Mouse (Mus musculus): ENCODE results near the gene Trim69.

The Trim69 gene

GRCm38 (mm10) chr2:122153681-122154365, 6.7 kb upstream of the Trim69 start:
- no peak for DNase-seq

DNA sequence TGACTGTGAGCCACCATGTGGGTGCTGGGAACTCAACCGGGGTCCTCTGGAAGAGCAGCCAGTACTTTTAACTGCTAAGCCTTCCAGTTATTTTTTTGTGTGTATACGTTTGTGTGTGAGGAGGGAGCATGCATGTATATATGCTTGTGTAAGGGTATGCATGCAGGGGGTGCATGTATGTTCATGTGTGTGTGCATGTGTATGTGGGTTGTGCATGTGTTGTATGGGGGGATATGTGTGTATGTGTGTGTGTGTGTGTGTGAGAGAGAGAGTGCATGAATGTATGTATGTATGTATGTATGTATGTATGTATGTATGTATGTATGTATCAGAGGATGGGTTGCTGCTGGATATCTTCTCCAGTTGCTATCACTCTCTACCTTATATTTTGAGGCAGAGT, 6.0 kb upstream of the Trim69 start:
- DNase-seq, result no peak

DNA sequence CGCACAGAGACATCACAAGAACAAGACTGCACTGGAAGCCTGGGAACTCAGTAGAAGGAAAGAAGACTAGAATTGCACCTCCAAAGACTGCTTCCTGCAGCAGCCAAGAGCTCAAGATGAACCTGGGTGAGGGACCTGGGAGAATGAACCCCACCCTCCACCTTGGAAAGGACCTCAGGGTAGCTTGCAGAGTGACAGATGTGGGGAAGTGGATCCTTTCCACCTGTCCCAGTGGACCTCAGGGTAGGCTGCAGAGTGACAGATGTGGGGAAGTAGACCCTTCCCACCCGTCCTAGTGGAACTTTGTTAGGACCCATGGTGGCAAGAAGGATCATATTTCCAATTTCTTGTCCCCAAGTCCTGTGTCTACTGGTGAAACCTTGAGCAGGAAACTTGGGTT, 5.2 kb upstream of the Trim69 start:
- no peak for DNase-seq

- no peak for DNase-seq
Observed at GRCm38 (mm10) chr2:122156051-122156700, 4.3 kb upstream of the Trim69 start.

- no peak for DNase-seq
Observed at GRCm38 (mm10) chr2:122157561-122157960, 2.9 kb upstream of the Trim69 start.

GRCm38 (mm10) chr2:122158362-122158802, 2.1 kb upstream of the Trim69 start:
- no peak for DNase-seq

- DNase-seq, result no peak
Observed at GRCm38 (mm10) chr2:122159667-122160066, 833 bp upstream of the Trim69 start.

DNA sequence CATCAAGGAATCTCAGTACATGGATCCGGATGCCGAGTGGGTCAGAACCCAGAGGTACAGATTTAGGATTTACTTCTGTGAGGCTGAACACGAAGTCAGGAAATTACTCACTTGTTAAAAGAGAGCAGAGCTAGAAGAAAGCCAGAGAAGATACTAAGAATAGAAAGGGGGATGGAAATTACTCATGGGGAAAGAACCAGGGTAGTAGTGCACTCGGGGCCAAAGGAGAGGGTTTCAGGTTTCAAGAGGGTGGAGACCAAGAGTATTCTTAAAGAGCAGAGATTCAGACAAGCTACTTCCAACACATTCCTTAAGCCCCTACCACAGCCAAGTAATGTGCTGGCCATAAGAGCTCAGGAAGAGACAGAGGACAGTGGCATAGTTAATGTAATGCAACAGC, 1.0 kb downstream of the Trim69 start:
- DNase-seq, result no peak

DNA sequence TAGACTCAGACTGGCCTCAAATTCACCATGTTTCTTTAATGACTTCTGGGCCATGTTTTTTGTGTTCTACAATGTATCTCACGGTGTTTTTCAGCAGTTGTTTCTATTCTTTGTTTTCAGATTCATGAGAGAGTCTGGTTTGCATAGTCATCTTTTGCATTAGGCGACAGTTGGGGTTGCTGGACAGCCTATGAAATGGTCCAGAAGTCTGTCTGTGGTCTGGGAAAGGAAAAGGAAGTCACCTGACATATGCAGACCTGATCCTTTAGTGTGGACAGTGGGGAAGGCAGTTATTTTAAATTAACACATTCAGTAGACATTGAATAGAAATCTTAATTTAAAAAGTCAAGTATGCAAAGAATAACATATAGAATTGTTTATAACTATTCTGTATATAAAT, 2.0 kb downstream of the Trim69 start:
- no peak for DNase-seq

GRCm38 (mm10) chr2:122163430-122164195, 3.1 kb downstream of the Trim69 start:
- DNase-seq, result no peak

GRCm38 (mm10) chr2:122164293-122164692, 3.8 kb downstream of the Trim69 start:
- DNase-seq, result no peak

GRCm38 (mm10) chr2:122171292-122171691, 10.8 kb downstream of the Trim69 start:
- no peak for DNase-seq

DNA sequence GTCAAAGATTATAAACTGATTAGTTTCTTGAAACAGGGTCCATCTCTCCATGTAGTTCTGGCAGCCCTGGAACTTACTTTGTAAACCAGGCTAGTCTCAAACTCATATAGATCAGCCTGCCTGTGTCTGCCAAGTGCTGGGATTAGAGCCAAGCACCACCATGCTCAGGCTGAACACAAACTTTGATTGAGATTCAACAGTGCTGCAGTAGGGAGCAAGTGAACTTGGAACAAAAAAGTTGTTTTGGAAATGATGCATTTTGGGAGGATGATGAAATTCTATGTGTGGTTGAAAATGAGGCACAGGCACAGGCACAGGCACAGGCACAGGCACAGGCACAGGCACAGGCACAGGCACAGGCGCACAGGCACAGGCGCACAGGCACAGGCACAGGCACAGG, 11.7 kb downstream of the Trim69 start:
- DNase-seq, result no peak

GRCm38 (mm10) chr2:122180051-122180822, 19.7 kb downstream of the Trim69 start:
- DNase-seq, result no peak

GRCm38 (mm10) chr2:122185086-122185485, 24.6 kb downstream of the Trim69 start:
- no peak for DNase-seq

GRCm38 (mm10) chr2:122186106-122186505, 25.6 kb downstream of the Trim69 start, which contains the start of the genes Patl2 and Terb2:
Patl2 (minus strand) TSS chr2:122186189.
Terb2 (plus strand) TSS chr2:122186272.
- no peak for DNase-seq

DNA sequence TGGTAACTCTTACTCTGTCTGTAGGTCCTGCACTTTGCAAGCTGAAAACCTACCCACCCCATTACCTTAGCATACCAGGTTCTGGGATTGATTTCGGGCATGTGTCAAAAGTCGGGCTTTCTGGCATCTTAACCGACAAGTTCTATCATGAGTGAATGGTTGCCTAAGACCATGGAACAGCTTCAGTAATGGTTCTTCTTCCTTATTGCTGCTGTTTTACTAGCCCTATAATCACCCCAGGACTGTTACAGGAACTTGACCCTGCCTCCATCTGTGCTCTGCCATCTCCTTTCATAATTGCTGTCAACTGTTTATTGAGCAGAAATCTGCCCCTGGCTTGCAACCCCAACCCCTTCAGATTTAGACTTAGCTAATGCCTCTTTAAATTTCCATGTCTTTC, 26.3 kb downstream of the Trim69 start:
- DNase-seq, result no peak

GRCm38 (mm10) chr2:122191849-122192248, 31.3 kb downstream of the Trim69 start:
- DNase-seq, result no peak

- peak; percentile 6 to 9 for DNase-seq
Observed at GRCm38 (mm10) chr2:122194509-122194929, 34.0 kb downstream of the Trim69 start.

- no peak for DNase-seq
Observed at GRCm38 (mm10) chr2:122201501-122201900, 41.0 kb downstream of the Trim69 start.

GRCm38 (mm10) chr2:122206440-122207107, 46.1 kb downstream of the Trim69 start:
- DNase-seq, result no peak

GRCm38 (mm10) chr2:122210534-122211228, 50.2 kb downstream of the Trim69 start:
- DNase-seq, result no peak
